Mouse (Mus musculus) thymus, postnatal 14 days (tissue): ENCODE results near the gene Dennd1a.

ENCODE experiments used
- DNase-seq: peaks from one replicate; pipeline ENCODE4 v3.0.0; 2021

Dennd1a gene

GRCm38 (mm10) chr2:37766027-37766761, 521.0 kb downstream of the Dennd1a start:
- peak; percentile 43 for DNase-seq

- DNase-seq: peak; percentile 87
These were observed 522.1 kb downstream of the Dennd1a start for GRCm38 (mm10) chr2:37765082-37765483.

- peak; percentile 21 for DNase-seq
These were observed 522.7 kb downstream of the Dennd1a start for GRCm38 (mm10) chr2:37764514-37764913.

GRCm38 (mm10) chr2:37763638-37764037, 523.6 kb downstream of the Dennd1a start:
- no peak for DNase-seq

GRCm38 (mm10) chr2:37760633-37761032, 526.6 kb downstream of the Dennd1a start:
- DNase-seq: peak; percentile 69

GRCm38 (mm10) chr2:37758343-37759015, 528.7 kb downstream of the Dennd1a start:
- DNase-seq: no peak

GRCm38 (mm10) chr2:37757784-37758183, 529.4 kb downstream of the Dennd1a start:
- no peak for DNase-seq

- DNase-seq: no peak
These were observed 530.2 kb downstream of the Dennd1a start for GRCm38 (mm10) chr2:37757016-37757415.

GRCm38 (mm10) chr2:37756220-37756930, 530.8 kb downstream of the Dennd1a start:
- no peak for DNase-seq

- no peak for DNase-seq
These were observed 536.1 kb downstream of the Dennd1a start for GRCm38 (mm10) chr2:37751114-37751513.

- DNase-seq: no peak
These were observed 537.9 kb downstream of the Dennd1a start for GRCm38 (mm10) chr2:37749323-37749722.
